Mouse (Mus musculus) forebrain, postnatal 0 days (tissue): Measurements from ENCODE around the gene Esr2. TPM values are rescaled to one million over a fixed set of nuclear protein-coding genes. Genes with fewer than 3 reads are reported as not detected.
"Not testable (repeated sequence)": the region's sequence is repeated elsewhere in the genome, so short reads cannot be mapped to it uniquely, and the experiment has no call there.

Experiments used
- ATAC-seq: fragments of 200-750 bp; cut with Nextera tagmentation; 2 replicates; pipeline ENCODE4 v1.8.0; 2017; ENCODE audit warnings: mild to moderate bottlenecking, moderate library complexity
- DNase-seq: peaks from one replicate; pipeline ENCODE4 v3.0.0-alpha.2; 2015
- H3K27ac ChIP-seq: fragments of 300-500 bp; sonication (generic); 2 replicates; pipeline ENCODE4 v1.5.1; 2014; ENCODE audit warnings: low read depth, mild to moderate bottlenecking, antibody characterized with exemption, low read length, moderate library complexity, mixed read lengths
- H3K27me3 ChIP-seq: fragments of 300-500 bp; sonication (generic); 2 replicates; pipeline ENCODE4 v1.6.1; 2014; ENCODE audit warnings: mild to moderate bottlenecking, low read length, mixed read lengths; ENCODE audit not compliant: insufficient read depth
- H3K36me3 ChIP-seq: fragments of 300-500 bp; sonication (generic); 2 replicates; pipeline ENCODE4 v1.6.1; 2014; ENCODE audit warnings: mild to moderate bottlenecking, moderate library complexity; ENCODE audit not compliant: insufficient read depth
- H3K4me1 ChIP-seq: fragments of 300-500 bp; sonication (generic); 2 replicates; pipeline ENCODE4 v1.6.1; 2014; ENCODE audit warnings: antibody characterized with exemption; ENCODE audit not compliant: insufficient read depth
- H3K4me2 ChIP-seq: fragments of 300-500 bp; sonication (generic); 2 replicates; pipeline ENCODE4 v1.6.1; 2014; ENCODE audit warnings: low read depth, mild to moderate bottlenecking, moderate library complexity
- H3K4me3 ChIP-seq: fragments of 300-500 bp; sonication (generic); 2 replicates; pipeline ENCODE4 v1.5.1; 2014; ENCODE audit warnings: low read depth, low read length, mixed read lengths
- H3K9ac ChIP-seq: fragments of 300-500 bp; sonication (generic); 2 replicates; pipeline ENCODE4 v1.6.1; 2014; ENCODE audit warnings: mild to moderate bottlenecking
- H3K9me3 ChIP-seq: fragments of 300-500 bp; sonication (generic); 2 replicates; pipeline ENCODE4 v1.6.1; 2016; ENCODE audit warnings: low read length
- CTCF ChIP-seq: sonication (generic); IDR thresholded peaks from 2 replicates; pipeline ENCODE4 v1.5.1; 2016; ENCODE audit warnings: antibody characterized with exemption, control low read depth, low read depth
- WGBS: fragments of 180-500 bp; shearing (Covaris S2); extraction: QIAGEN DNeasy Blood & Tissue Kit; methylation state at CpG from one replicate; pipeline ENCODE4 v1.1.7; 2014; 5-methylcytosine and 5-hydroxymethylcytosine counted together
- polyA plus RNA-seq: library from polyadenylated mRNA; unstranded; fragments of >200 nt; fragmentation: Nextera tagmentation; extraction: Ambion mirVana; gene quantifications from 2 replicates; pipeline ENCODE4 v1.2.1, GENCODE M21; 2015
- total RNA-seq: library from RNA; depleted of rRNA; stranded (reverse); fragments of >200 nt; gene quantifications from 2 replicates; pipeline ENCODE4 v1.2.3, GENCODE M21; 2014; rRNA removed

The Esr2 gene
- total RNA-seq (0.15 and 0.95 TPM in 2 replicates), polyA plus RNA-seq (0.23 and 0.35 TPM in 2 replicates)

GRCm38 (mm10) chr12:76177000-76177863 is at the start of gene Esr2:
TSS of gene Esr2 (minus strand) at chr12:76177259.
- no peak for TF ChIP-seq CTCF
- ATAC-seq, result peak; percentile 59
- WGBS, result under 1% methylated on average over 39 of the region's 39 CpGs
- peak; percentile 42 for DNase-seq
- peak within 1 kb of the TSS; percentile 43 for H3K4me3 ChIP-seq
- H3K36me3 ChIP-seq, result no peaks in the 10 kb centered on the region
- 0 out of 2 replicates have a peak, but pooled peaks cover 6% of the 10 kb centered on the region for H3K27me3 ChIP-seq
- H3K9ac ChIP-seq, result peak within 1 kb of the TSS; percentile 41
- no peaks in the 10 kb centered on the region for H3K9me3 ChIP-seq
- H3K4me1 ChIP-seq, result no peaks in the 10 kb centered on the region
- no peak within 1 kb of the TSS for H3K27ac ChIP-seq
- H3K4me2 ChIP-seq, result peak within 1 kb of the TSS; percentile 90

- WGBS, result 70% methylated on average over 1 of the region's 8 CpGs
- H3K27me3 ChIP-seq, H3K4me1 ChIP-seq, DNase-seq, H3K4me3 ChIP-seq, H3K4me2 ChIP-seq, H3K9ac ChIP-seq, H3K9me3 ChIP-seq, H3K36me3 ChIP-seq, ATAC-seq, H3K27ac ChIP-seq: not testable (repeated sequence)
Measured at GRCm38 (mm10) chr12:76222104-76222503, 45.0 kb upstream of the Esr2 start.

- H3K36me3 ChIP-seq, result no peaks in the 10 kb centered on the region
- WGBS, result 83% methylated on average over 11 of the region's 11 CpGs
- ATAC-seq (no peak), DNase-seq (no peak)
- no peaks in the 10 kb centered on the region for H3K9me3 ChIP-seq
- H3K4me2 ChIP-seq, result no peak overlapping the region
- no peaks in the 10 kb centered on the region for H3K4me1 ChIP-seq
- TF ChIP-seq CTCF, result no peak
- H3K27me3 ChIP-seq, result no peaks in the 10 kb centered on the region
- no peak overlapping the region for H3K27ac ChIP-seq
- no peak overlapping the region for H3K9ac ChIP-seq
- H3K4me3 ChIP-seq, result no peak overlapping the region
Measured at GRCm38 (mm10) chr12:76216716-76217115, 39.7 kb upstream of the Esr2 start.

- Histone ChIP-seq H3K4me1 (no peaks in the 10 kb centered on the region), H3K4me3 (no peak overlapping the region), H3K27me3 (no peaks in the 10 kb centered on the region), H3K4me2 (no peak overlapping the region), H3K27ac (no peak overlapping the region), H3K36me3 (no peaks in the 10 kb centered on the region), H3K9ac (no peak overlapping the region), H3K9me3 (no peaks in the 10 kb centered on the region)
- ATAC-seq, result no peak
- 36% methylated on average over 5 of the region's 5 CpGs for WGBS
- no peak for TF ChIP-seq CTCF
- no peak for DNase-seq
Measured at GRCm38 (mm10) chr12:76215121-76215520, 38.1 kb upstream of the Esr2 start.

- ATAC-seq, result no peak
- 92% methylated on average over 5 of the region's 5 CpGs for WGBS
- Histone ChIP-seq H3K4me3 (no peak overlapping the region), H3K27me3 (no peaks in the 10 kb centered on the region), H3K9me3 (no peaks in the 10 kb centered on the region), H3K4me2 (no peak overlapping the region), H3K4me1 (no peaks in the 10 kb centered on the region), H3K9ac (no peak overlapping the region), H3K36me3 (no peaks in the 10 kb centered on the region), H3K27ac (no peak overlapping the region)
- TF ChIP-seq CTCF, result no peak
- no peak for DNase-seq
Measured at GRCm38 (mm10) chr12:76209429-76209974, 32.4 kb upstream of the Esr2 start.

GRCm38 (mm10) chr12:76200326-76200725 is 23.3 kb upstream of the Esr2 start:
- no peak for ATAC-seq
- H3K27ac ChIP-seq, result no peak overlapping the region
- H3K4me3 ChIP-seq, result no peak overlapping the region
- no peaks in the 10 kb centered on the region for H3K27me3 ChIP-seq
- TF ChIP-seq CTCF, result no peak
- no peaks in the 10 kb centered on the region for H3K36me3 ChIP-seq
- H3K4me1 ChIP-seq, result peaks cover 9% of the 10 kb centered on the region; the same call in 1 of the 2 replicates
- H3K9me3 ChIP-seq, result no peaks in the 10 kb centered on the region
- no peak overlapping the region for H3K9ac ChIP-seq
- no peak for DNase-seq
- H3K4me2 ChIP-seq, result no peak overlapping the region
- WGBS, result 67% methylated on average over 4 of the region's 4 CpGs

GRCm38 (mm10) chr12:76197071-76197470 is 20.0 kb upstream of the Esr2 start:
- 42% methylated on average over 8 of the region's 8 CpGs for WGBS
- DNase-seq (no peak), ATAC-seq (no peak)
- H3K36me3 ChIP-seq, result no peaks in the 10 kb centered on the region
- H3K9ac ChIP-seq, result no peak overlapping the region; the same call in 1 of the 2 replicates
- H3K27me3 ChIP-seq, result no peaks in the 10 kb centered on the region
- peak overlapping the region; percentile 87 for H3K4me2 ChIP-seq
- no peaks in the 10 kb centered on the region for H3K9me3 ChIP-seq
- H3K4me3 ChIP-seq, result no peak overlapping the region
- TF ChIP-seq CTCF, result no peak
- no peak overlapping the region for H3K27ac ChIP-seq
- peaks cover 9% of the 10 kb centered on the region; the same call in 1 of the 2 replicates for H3K4me1 ChIP-seq
